Mouse (Mus musculus): ENCODE data around the gene Tekt4.

DNA sequence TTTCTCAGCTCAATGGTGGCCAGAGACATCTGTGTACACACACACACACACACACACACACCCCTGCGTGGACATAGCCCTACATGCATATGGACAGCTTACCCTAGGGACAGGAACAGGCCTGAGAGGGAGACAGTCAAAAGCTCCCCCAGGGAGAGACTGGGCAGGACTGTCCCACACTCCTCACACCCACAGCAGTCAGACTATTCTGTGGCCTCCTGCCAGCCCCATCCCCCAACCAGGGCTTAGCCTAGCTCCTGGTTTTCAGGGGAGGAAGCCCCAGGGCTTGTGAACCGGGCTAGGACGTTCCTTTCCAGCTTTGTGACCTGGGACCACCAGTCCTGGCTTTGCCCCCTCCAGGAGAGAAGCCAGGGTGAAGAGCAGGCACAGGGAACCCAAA, 38.2 kb upstream of the Tekt4 start:
- TF ChIP-seq CTCF (conservative IDR thresholded peaks at IDR 0.05; ENCODE audit: low read length): no peak
- TF ChIP-seq NANOG (IDR thresholded peaks at IDR 0.05; ENCODE audit: borderline replicate concordance, low read length): no peak
- no peak for TF ChIP-seq POU5F1 (IDR thresholded peaks at IDR 0.05; ENCODE audit: borderline replicate concordance, low read length)
